Mouse (Mus musculus) kidney, adult 2 months (tissue): ENCODE data around the gene Ptpn1. TPM values are rescaled to one million over a fixed set of nuclear protein-coding genes. Genes with fewer than 3 reads are reported as not detected.
A peak's percentile ranks its signal among the peaks of the same experiment; 100 is the strongest.

Experiments used
- DNase-seq: peaks from one replicate; pipeline ENCODE4 v3.0.0; 2021
- H3K27ac ChIP-seq: fragments of 200-500 bp; 2 replicates; pipeline ENCODE4 v1.5.1; 2012; ENCODE audit warnings: low read depth, low read length, control low read depth, inconsistent platforms; ENCODE audit not compliant: insufficient read depth
- H3K27me3 ChIP-seq: fragments of 200-500 bp; replicated peaks from 2 replicates; pipeline ENCODE4 v1.6.1; 2012; ENCODE audit warnings: mild to moderate bottlenecking, moderate library complexity, low read length, inconsistent platforms; ENCODE audit not compliant: control insufficient read depth, insufficient read depth
- H3K36me3 ChIP-seq: fragments of 200-500 bp; 2 replicates; pipeline ENCODE4 v1.6.1; 2012; ENCODE audit warnings: mild to moderate bottlenecking, moderate library complexity, low read length, inconsistent platforms; ENCODE audit not compliant: control insufficient read depth, insufficient read depth
- H3K4me1 ChIP-seq: fragments of 200-500 bp; 2 replicates; pipeline ENCODE4 v1.6.1; 2011; ENCODE audit warnings: low read length; ENCODE audit not compliant: control insufficient read depth, insufficient read depth
- H3K4me3 ChIP-seq: fragments of 200-500 bp; 2 replicates; pipeline ENCODE4 v1.5.1; 2011; ENCODE audit warnings: mild to moderate bottlenecking, low read depth, low read length, control low read depth; ENCODE audit not compliant: insufficient read depth
- CTCF ChIP-seq: fragments of 200-500 bp; conservative IDR thresholded peaks from 2 replicates; pipeline ENCODE4 v1.5.1; 2011; ENCODE audit warnings: low read depth, mild to moderate bottlenecking, control low read depth, low read length, moderate library complexity, mixed read lengths; ENCODE audit not compliant: insufficient read depth, insufficient read length
- POLR2A ChIP-seq: fragments of 200-500 bp; IDR thresholded peaks from one replicate; pipeline ENCODE4 v1.6.1; 2011; ENCODE audit warnings: low read depth, low read length, control low read depth
- WGBS: fragments of 180-500 bp; shearing (Covaris S2); methylation state at CpG from one replicate; pipeline ENCODE4 v1.1.7; 2018; 5-methylcytosine and 5-hydroxymethylcytosine counted together
- polyA plus RNA-seq: library from polyadenylated mRNA; depleted of rRNA; stranded (reverse); fragments of >200 nt; gene quantifications from 2 replicates; pipeline ENCODE4 v1.2.3, GENCODE M21; 2012

Ptpn1 gene
- polyA plus RNA-seq, 1 experiment = 29.9 TPM

DNA sequence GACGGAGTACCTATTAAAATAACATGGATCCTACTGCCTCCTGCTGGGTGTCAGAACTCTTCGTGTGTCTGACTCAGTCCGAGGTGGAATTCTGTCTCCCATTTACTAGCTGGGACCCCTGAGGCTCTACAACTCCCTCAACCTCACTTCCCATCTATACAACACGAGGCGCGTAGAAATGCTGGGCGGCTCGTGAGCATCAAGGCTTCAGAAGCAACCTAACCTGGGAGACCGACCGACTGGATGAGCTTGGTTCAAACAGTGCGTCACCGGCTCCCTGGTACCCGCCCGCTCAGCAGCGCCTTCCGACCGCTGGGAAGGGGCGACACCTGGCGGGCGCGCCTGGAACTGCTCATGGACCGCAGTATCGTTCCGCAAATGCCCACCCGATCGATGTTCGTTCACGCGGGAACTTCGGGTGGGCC lies 36.9 kb upstream of the Ptpn1 start:
- peak; percentile 84 for DNase-seq
- H3K27me3 ChIP-seq = no peaks in the 10 kb centered on the region
- no peaks in the 10 kb centered on the region for H3K4me1 ChIP-seq
- WGBS = 1% methylated on average over 30 of the region's 30 CpGs
- no peaks in the 10 kb centered on the region for H3K36me3 ChIP-seq
- H3K4me3 ChIP-seq = peak overlapping the region; percentile 18; the same call in 1 of the 2 replicates
- H3K27ac ChIP-seq = no peak overlapping the region
- peak; percentile 84 for TF ChIP-seq CTCF
- no peak for TF ChIP-seq POLR2A

GRCm38 (mm10) chr2:167897896-167898295 lies 34.0 kb upstream of the Ptpn1 start:
- Histone ChIP-seq H3K36me3 (no peaks in the 10 kb centered on the region), H3K27ac (no peak overlapping the region), H3K4me1 (no peaks in the 10 kb centered on the region), H3K4me3 (no peak overlapping the region), H3K27me3 (no peaks in the 10 kb centered on the region)
- TF ChIP-seq CTCF (no peak), POLR2A (no peak)
- WGBS = 78% methylated on average over 8 of the region's 8 CpGs
- no peak for DNase-seq

GRCm38 (mm10) chr2:167899989-167900421 lies 31.9 kb upstream of the Ptpn1 start:
- no peaks in the 10 kb centered on the region for H3K27me3 ChIP-seq
- TF ChIP-seq CTCF (no peak), POLR2A (no peak)
- 33% methylated on average over 16 of the region's 16 CpGs for WGBS
- no peak overlapping the region for H3K4me3 ChIP-seq
- no peaks in the 10 kb centered on the region for H3K4me1 ChIP-seq
- DNase-seq = no peak
- no peak overlapping the region for H3K27ac ChIP-seq
- H3K36me3 ChIP-seq = no peaks in the 10 kb centered on the region

DNA sequence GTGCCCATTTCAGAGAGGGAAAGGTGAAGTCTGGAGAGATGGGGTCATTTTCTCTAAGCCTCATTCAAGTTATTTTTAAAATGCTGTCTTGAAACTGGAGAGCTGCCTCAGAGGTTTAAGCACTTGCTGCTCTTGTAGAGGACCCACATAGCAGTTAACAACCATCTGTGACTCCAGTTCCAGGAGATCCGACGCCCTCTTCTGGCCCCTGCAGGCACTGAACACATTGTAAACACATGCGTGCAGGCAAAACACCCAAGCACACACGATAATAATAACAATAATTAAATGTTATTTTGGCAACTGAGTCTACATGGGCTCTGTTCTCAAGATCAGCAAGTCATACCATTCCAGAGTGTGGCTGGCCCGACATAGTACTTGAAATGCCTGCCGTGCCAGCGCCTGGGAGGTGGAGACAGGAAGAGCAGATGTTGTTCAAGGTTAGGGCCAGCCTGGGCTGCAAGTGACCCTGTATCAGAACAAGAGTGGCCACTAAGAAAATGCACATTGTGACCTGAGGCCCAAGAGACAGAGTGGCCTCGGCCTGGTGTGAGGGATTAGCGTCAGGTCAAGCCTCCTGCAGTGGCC lies 29.6 kb upstream of the Ptpn1 start:
- 75% methylated on average over 9 of the region's 9 CpGs for WGBS
- no peaks in the 10 kb centered on the region for H3K4me1 ChIP-seq
- TF ChIP-seq POLR2A (no peak), CTCF (no peak)
- no peak overlapping the region for H3K27ac ChIP-seq
- no peak overlapping the region for H3K4me3 ChIP-seq
- H3K27me3 ChIP-seq = no peaks in the 10 kb centered on the region
- no peaks in the 10 kb centered on the region for H3K36me3 ChIP-seq
- DNase-seq = no peak

GRCm38 (mm10) chr2:167903242-167903952 lies 28.5 kb upstream of the Ptpn1 start:
- WGBS = 78% methylated on average over 11 of the region's 11 CpGs
- TF ChIP-seq CTCF (no peak), POLR2A (no peak)

DNA sequence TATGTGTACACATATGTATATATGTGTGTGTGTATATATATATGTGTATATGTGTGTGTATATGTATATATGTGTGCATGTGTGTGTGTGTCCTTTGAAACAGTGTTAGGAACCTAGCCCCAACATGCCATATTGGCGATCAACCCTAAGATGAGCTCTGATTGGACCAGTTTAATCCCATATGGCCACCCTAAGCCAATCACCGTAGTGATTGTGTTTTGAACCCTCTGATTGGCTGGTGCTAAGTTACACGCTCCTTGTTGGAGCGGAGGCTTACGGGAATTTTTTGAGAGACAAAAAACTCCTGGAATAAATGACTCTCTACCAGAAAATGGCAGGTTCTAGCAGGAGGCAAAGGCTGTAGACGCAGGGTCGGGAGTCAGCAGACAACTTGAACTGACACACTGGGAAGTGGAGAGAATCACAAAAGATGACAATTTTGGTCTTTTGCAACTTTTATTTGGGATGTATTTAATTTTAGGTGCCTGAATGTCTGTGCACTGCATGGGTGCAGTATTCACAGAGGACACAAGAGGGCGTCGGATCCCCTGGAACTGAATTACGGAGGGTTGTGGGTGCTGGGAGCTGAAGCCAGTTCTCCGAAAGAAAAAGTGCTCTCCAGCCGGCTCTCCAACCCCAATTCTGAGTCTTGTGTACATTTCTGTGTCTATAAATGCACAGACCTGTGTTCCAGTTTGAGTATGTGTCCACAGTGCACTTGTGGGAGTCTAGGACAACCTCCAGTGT lies 27.1 kb upstream of the Ptpn1 start:
- H3K4me3 ChIP-seq = no peak overlapping the region
- H3K27me3 ChIP-seq = no peaks in the 10 kb centered on the region
- no peak for DNase-seq
- H3K4me1 ChIP-seq = no peaks in the 10 kb centered on the region
- no peak overlapping the region for H3K27ac ChIP-seq
- H3K36me3 ChIP-seq = no peaks in the 10 kb centered on the region
- TF ChIP-seq CTCF (peak; percentile 28), POLR2A (no peak)
- 90% methylated on average over 12 of the region's 12 CpGs for WGBS

More at GRCm38 (mm10) chr2:167903242-167903952, 28.5 kb upstream of the Ptpn1 start:
- Histone ChIP-seq H3K4me3 (no peak overlapping the region), H3K36me3 (no peaks in the 10 kb centered on the region), H3K27me3 (no peaks in the 10 kb centered on the region), H3K27ac (no peak overlapping the region), H3K4me1 (no peaks in the 10 kb centered on the region)
- DNase-seq = no peak

DNA sequence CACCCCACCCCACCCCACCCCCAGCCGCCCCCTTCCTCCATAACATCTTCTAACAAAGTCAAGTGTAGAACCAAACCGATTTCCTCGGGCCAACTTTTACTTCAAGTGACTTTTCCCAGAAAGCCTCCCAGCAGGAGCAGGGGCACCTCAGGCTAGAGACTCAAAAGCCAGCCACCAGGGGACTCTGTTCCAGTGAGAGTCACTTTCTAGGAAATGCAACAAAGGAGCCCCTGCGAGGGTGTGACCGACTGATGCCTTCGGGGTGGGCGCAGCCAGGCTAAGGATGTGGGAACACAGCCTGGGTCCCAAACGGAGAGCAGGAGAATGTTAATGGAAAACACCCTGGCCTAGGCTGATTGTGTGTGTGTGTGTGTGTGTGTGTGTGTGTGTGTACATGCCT lies 26.3 kb upstream of the Ptpn1 start:
- DNase-seq = no peak
- no peak for TF ChIP-seq CTCF
- no peak for TF ChIP-seq POLR2A
- 76% methylated on average over 8 of the region's 8 CpGs for WGBS
- Histone ChIP-seq H3K4me3 (no peak overlapping the region), H3K27ac (no peak overlapping the region), H3K27me3 (no peaks in the 10 kb centered on the region), H3K36me3 (no peaks in the 10 kb centered on the region), H3K4me1 (no peaks in the 10 kb centered on the region)
